ENCODE assay signal across 12 mouse cellular contexts in the genomic region with DNA sequence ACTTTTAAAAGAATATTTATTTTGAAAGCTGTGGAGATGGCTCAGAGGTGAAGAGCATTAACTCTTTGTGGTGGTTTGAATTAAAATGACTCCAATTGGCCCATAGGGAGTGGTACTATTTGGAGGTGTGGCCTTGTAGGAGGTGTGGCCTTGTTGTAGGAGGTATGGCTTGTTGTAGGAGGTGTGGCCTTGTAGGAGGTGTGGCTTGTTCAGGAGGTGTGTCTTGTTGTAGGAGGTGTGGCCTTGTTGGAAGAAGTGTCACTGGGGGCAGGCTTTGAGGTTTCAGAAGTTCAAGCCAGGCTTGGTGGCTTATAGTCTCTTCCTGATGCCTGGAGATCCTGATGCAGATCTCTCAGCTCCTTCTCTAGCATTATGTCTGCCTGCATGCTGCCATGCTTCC.
"Had no signal": no experiment of that assay in that cellular context is flagged by ENCODE, and none has a peak within 500 bp of the region (broad histone marks: within the 10 kb centered on the region; RNA-seq: fewer than 3 reads in every experiment).

No protein-coding gene starts in this region.

- DNase-seq: retina, postnatal 1 day; right cerebral cortex, adult 18-20 months; right cerebral cortex, postnatal 14 days; right cerebral cortex, postnatal 25 days; right cerebral cortex, postnatal 4 days; spleen, adult 18-20 months; thymus, adult 18-20 months; thymus, adult 2 months; thymus, postnatal 14 days; thymus, postnatal 25 days; thymus, postnatal 36 days; thymus, postnatal 4 days had no signal
